Mouse (Mus musculus) c-Kit-positive CD71-positive TER-119-positive erythroid progenitor cells, embryonic 14.5 days (primary cell): ENCODE results near the gene A630001G21Rik.
A peak's percentile ranks its signal among the peaks of the same experiment; 100 is the strongest.

ENCODE experiments used
- DNase-seq: peaks from one replicate; pipeline ENCODE4 v3.0.0-alpha.2; 2013; ENCODE audit warnings: low spot score

Gene A630001G21Rik

GRCm38 (mm10) chr1:85735463-85736123 is 42.9 kb downstream of the A630001G21Rik start:
- peak; percentile 62 for DNase-seq

- DNase-seq: no peak
These were observed 43.9 kb downstream of the A630001G21Rik start for GRCm38 (mm10) chr1:85734511-85734910.

DNA sequence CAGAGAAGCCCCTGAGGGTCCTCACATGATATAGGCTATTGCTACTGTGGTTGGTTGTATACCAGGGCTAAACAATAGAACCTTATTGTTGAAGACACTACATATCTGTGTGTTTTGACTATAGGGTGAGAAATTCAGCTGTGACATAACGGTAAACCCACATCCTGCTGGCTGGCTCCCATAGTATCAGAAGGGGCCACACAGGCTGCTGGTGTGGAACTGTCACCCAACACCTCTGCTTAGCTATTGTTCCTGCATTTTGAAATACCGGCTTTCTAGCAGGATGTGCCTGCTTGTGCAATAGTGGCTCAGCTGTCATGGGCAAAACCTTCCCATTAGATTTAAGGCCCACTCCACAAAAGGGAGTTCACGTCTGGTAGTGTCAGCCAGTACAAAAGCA is 45.9 kb downstream of the A630001G21Rik start:
- DNase-seq: no peak

GRCm38 (mm10) chr1:85730471-85730870 is 48.0 kb downstream of the A630001G21Rik start:
- DNase-seq: no peak

DNA sequence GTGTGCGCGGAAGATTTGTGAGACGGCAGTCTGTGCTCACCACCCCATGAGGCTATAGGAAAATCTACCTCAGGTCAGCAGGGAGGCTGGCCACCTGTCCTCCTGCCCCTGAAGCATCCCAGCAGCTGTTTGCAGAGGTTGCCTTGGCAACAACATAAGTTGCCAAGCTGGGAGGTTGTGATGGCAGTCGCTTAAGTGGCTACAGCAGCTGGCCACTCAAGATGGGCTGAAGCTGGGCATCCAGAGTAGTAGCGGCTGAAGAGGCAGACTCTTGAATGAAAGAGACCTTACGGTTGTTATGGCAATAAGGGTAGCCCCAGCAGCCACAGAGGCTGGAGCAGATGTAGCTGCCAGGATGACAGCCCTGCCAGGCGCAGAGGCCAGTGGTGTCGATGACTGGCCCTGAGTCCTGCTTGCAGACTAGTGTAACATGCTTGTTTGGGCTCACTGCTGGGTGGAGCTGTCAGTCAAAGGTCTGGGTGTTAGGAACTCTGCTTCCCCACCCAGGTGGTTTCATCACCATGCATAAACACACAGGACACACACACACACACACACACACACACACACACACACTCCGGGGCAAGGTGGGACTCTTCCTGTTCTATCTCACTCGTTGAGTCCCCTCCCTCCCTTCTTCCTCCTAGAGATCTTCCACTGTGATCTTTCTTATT is 58.1 kb downstream of the A630001G21Rik start:
- DNase-seq: no peak

- no peak for DNase-seq
These were observed 59.4 kb downstream of the A630001G21Rik start for GRCm38 (mm10) chr1:85719049-85719448.

GRCm38 (mm10) chr1:85716447-85717027 is 61.9 kb downstream of the A630001G21Rik start:
- no peak for DNase-seq

DNA sequence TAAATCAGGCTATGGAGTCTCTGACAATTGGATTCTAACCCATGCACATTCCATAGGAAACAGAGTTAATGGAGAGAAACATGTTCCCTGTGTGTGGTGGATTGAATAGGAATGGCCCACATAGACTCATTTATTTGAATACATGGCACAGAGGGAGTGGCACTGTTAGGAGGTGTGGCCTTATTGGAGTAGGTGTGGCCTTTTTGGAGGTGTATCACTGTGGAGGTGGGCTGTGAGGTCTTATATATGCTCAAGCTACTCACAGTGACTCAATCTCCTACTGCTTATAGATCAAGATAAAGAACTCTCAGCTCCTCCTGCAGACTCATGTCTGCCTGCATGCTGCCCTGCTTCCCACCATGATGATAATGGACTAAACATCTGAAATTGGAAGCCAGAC is 63.9 kb downstream of the A630001G21Rik start:
- DNase-seq: no peak

- DNase-seq: no peak
These were observed 71.7 kb downstream of the A630001G21Rik start for GRCm38 (mm10) chr1:85706754-85707153.

DNA sequence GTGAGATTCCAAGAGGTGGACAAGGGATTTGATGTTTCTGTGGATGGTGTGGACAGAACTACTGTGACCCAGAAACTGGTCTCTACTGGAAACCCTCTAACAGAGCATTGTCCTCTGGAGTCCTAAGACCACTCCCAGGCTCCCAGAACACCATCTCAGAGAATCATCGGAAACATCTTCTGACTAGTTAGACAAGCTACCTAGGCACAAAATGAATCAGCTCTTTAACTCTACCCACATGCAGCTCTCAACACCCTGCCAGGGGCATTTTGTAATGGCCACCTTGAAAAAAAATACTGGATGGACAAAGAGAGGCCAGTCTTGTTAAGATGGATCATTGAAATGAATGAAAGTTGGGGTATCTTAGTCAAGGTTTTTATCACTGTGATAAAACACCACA is 72.9 kb downstream of the A630001G21Rik start:
- no peak for DNase-seq

DNA sequence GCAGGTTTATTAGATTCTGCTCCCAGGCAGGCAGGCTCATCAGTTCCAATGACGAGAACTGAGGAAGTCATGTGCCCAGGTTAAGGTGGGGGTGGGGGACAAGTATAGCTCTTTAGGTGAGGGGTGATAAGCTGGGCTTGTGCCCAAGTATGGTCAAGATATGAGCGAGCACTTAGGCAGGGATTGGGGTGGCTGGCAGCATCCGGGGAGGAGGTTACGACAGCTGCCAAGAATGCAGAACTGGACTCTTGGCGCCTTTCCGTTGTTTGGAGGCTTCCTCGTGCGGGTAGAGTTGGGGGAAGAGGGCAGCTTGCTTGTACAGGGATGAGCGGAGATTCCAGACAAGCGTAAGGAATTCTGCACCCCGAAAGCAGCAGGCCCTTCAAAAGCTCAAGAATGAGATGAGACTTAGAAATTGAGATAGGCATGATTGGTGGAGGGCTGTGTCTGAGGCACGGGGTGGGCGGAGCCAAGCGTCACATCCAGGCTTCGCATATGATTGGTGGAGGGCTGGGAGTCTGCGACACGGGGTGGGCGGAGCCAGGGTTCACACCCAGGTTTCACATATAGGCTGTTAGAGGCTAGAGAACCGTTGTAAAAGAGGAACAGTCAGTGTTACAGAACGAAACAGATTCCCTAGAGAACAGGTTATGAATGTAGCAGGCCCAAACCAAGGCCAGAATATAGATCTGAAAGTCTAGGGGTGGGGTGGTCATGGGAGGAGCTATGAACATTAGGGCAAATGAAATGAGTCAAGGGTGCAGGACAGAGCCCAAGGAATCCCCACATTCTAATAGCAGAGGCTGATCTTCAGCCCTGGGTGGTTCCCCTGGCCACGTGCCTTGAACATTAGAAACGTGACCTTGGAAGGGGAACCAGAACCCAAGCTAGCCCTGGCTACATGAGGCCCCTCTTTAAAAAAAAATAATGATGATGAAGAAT is 74.9 kb downstream of the A630001G21Rik start:
- peak; percentile 90 for DNase-seq

GRCm38 (mm10) chr1:85702531-85702930 is 75.9 kb downstream of the A630001G21Rik start:
- no peak for DNase-seq

GRCm38 (mm10) chr1:85697721-85698493 is 80.5 kb downstream of the A630001G21Rik start:
- DNase-seq: no peak

DNA sequence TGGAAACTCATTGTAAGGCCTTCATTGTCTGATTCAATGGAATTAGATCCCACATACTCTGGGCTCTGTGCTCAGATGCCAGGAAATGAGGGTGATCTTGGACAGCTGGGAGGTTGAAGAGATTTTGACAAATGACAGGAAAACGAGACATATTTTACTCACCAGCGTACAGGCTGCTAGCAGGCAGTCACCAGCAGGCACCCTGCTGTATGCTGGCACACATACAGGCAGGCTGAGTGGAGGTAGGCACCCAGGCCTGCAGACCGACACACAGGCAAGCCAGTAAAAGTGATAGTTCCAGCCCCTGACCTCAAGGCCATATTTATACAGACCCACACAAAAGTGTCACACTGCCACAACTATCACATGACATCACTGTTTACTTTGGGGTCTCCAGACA is 82.8 kb downstream of the A630001G21Rik start:
- DNase-seq: no peak

GRCm38 (mm10) chr1:85693280-85693679 is 85.2 kb downstream of the A630001G21Rik start:
- peak; percentile 18 for DNase-seq

DNA sequence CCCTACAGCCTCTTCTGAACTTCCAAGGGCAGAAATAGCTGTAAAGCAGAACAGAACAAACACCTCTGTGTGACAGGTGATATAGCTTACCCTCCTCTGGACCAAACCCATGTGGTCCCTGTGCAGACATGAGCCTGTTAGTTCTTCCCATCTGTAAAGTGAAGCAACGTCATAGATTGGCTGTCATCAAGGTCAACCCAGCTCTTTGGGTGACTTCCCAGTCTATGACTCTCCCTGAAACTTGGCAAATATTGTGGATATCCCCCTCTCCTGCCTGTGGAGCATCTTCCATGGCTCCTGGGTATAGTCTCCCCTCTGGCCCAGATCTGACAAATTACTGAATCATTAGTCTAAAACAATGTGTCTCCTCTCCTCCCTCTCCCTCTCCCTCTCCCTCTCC is 86.2 kb downstream of the A630001G21Rik start:
- DNase-seq: no peak

GRCm38 (mm10) chr1:85690544-85690943 is 87.9 kb downstream of the A630001G21Rik start:
- no peak for DNase-seq

- no peak for DNase-seq
These were observed 91.1 kb downstream of the A630001G21Rik start for GRCm38 (mm10) chr1:85687346-85687745.

- DNase-seq: no peak
These were observed 91.8 kb downstream of the A630001G21Rik start for GRCm38 (mm10) chr1:85686666-85687065.

- DNase-seq: no peak
These were observed 98.2 kb downstream of the A630001G21Rik start for GRCm38 (mm10) chr1:85680226-85680625.
